Mouse (Mus musculus) small intestine, adult 2 months (tissue): ENCODE measurements around the gene Aff4.

ENCODE experiments used
- CTCF ChIP-seq: fragments of 200-500 bp; IDR thresholded peaks from 2 replicates; pipeline ENCODE4 v1.5.1; 2012; ENCODE audit warnings: low read depth, mild to moderate bottlenecking, control low read depth, inconsistent platforms, low read length, moderate library complexity, mixed read lengths; ENCODE audit not compliant: insufficient replicate concordance, insufficient read length; ENCODE audit errors: extremely low read depth
- POLR2A ChIP-seq: fragments of 200-500 bp; IDR thresholded peaks from 2 replicates; pipeline ENCODE4 v1.6.1; 2012; ENCODE audit warnings: low read depth, mild to moderate bottlenecking, control low read depth, inconsistent platforms, low read length, moderate library complexity

DNA sequence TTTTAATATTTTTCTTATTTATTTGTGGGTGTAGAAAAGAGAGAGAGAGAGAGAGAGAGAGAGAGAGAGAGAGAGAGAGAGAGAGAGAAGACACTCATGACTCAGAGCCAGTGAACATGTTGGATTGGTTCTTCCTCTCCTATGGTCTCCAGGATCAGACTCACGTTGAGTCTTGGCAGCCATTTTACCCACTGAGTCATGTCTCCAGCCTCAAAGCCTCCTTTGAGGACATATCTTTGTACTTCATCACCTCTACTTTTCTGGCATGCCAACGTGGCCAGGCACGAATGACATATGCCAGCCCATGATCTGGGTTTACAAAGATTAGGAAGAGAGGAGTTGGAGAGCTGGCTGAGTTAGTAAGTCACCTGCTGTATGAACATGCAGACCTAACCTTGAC, 109.6 kb downstream of the Aff4 start:
- TF ChIP-seq CTCF (no peak), POLR2A (no peak)
